Mouse (Mus musculus) midbrain, embryonic 16.5 days (tissue): ENCODE measurements at regions not wholly inside any gene's neighbourhood (a gene's known extent, or its start where the extent isn't known, plus 50 kb on each side); places are given as distances from the start of the nearest gene placed in this dataset.

ENCODE experiments used
- ATAC-seq: fragments of 200-750 bp; cut with Nextera tagmentation; 2 replicates; pipeline ENCODE4 v1.8.0; 2017; ENCODE audit warnings: moderate TSS enrichment
- H3K27ac ChIP-seq: fragments of 300-500 bp; sonication (generic); 2 replicates; pipeline ENCODE4 v1.5.1; 2014; ENCODE audit warnings: mild to moderate bottlenecking, low read length, mixed read lengths
- H3K27me3 ChIP-seq: fragments of 300-500 bp; sonication (generic); 2 replicates; pipeline ENCODE4 v1.6.1; 2014; ENCODE audit warnings: low read depth, low read length, mixed read lengths; ENCODE audit not compliant: control insufficient read depth, insufficient read depth
- H3K36me3 ChIP-seq: fragments of 300-500 bp; sonication (generic); 2 replicates; pipeline ENCODE4 v1.6.1; 2014; ENCODE audit warnings: mild to moderate bottlenecking, low read length, moderate library complexity, mixed read lengths; ENCODE audit not compliant: control insufficient read depth, insufficient read depth
- H3K4me1 ChIP-seq: fragments of 300-500 bp; sonication (generic); 2 replicates; pipeline ENCODE4 v1.6.1; 2014; ENCODE audit warnings: mild to moderate bottlenecking, low read length, mixed read lengths; ENCODE audit not compliant: control insufficient read depth, insufficient read depth
- H3K4me2 ChIP-seq: fragments of 300-500 bp; sonication (generic); 2 replicates; pipeline ENCODE4 v1.6.1; 2014; ENCODE audit warnings: mild to moderate bottlenecking, low read length, mixed read lengths
- H3K4me3 ChIP-seq: fragments of 300-500 bp; sonication (generic); 2 replicates; pipeline ENCODE4 v1.5.1; 2014; ENCODE audit warnings: low read depth, mild to moderate bottlenecking, low read length, moderate library complexity, mixed read lengths
- H3K9ac ChIP-seq: fragments of 300-500 bp; sonication (generic); 2 replicates; pipeline ENCODE4 v1.6.1; 2014; ENCODE audit warnings: low read depth, low read length, mixed read lengths
- H3K9me3 ChIP-seq: fragments of 300-500 bp; sonication (generic); replicated peaks from 2 replicates; pipeline ENCODE4 v1.6.1; 2014; ENCODE audit warnings: mild to moderate bottlenecking, low read length, mixed read lengths; ENCODE audit not compliant: control insufficient read depth, poor library complexity, severe bottlenecking
- WGBS: fragments of 180-500 bp; shearing (Covaris S2); extraction: QIAGEN DNeasy Blood & Tissue Kit; methylation state at CpG from one replicate; pipeline ENCODE4 v1.1.7; 2014; 5-methylcytosine and 5-hydroxymethylcytosine counted together

DNA sequence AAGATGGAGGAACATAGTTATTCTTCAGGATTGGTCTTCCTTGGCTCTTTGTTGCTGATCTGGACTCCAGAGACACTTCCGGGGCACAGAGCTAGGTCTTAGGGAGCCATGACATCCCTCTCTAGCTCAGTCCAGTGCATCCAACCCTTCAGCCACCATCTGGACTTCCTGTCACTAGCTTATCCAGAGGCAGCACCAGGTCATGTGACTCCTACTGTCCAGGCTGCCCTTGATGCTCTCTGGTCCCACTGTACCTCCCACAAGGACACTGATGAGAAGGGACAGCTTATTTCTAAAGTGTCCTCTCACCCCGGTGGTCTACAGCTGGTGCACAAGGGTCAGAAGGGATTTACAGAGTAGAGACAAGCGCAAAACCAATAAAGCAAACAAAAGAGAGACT is 400.7 kb upstream of the Kcnab2 start:
- WGBS = 76% methylated on average over 3 of the region's 3 CpGs
- H3K27ac ChIP-seq = no peak overlapping the region

GRCm38 (mm10) chr4:152870046-152870445 is 392.4 kb upstream of the Kcnab2 start:
- H3K9me3 ChIP-seq = no peaks in the 10 kb centered on the region
- H3K4me1 ChIP-seq = no peaks in the 10 kb centered on the region
- no peak overlapping the region for H3K27ac ChIP-seq
- no peaks in the 10 kb centered on the region for H3K27me3 ChIP-seq
- H3K4me2 ChIP-seq = no peak overlapping the region
- no peak for ATAC-seq
- H3K36me3 ChIP-seq = no peaks in the 10 kb centered on the region
- no peak overlapping the region for H3K9ac ChIP-seq
- WGBS = 81% methylated on average over 5 of the region's 5 CpGs
- no peak overlapping the region for H3K4me3 ChIP-seq

More for the DNA sequence above, 400.7 kb upstream of the Kcnab2 start:
- Histone ChIP-seq H3K27me3 (no peaks in the 10 kb centered on the region), H3K4me3 (no peak overlapping the region), H3K9ac (no peak overlapping the region), H3K9me3 (no peaks in the 10 kb centered on the region), H3K4me1 (peaks cover 4% of the 10 kb centered on the region; the same call in 1 of the 2 replicates), H3K4me2 (no peak overlapping the region), H3K36me3 (no peaks in the 10 kb centered on the region)
- no peak for ATAC-seq

- Histone ChIP-seq H3K27ac (no peak overlapping the region), H3K4me2 (no peak overlapping the region), H3K27me3 (no peaks in the 10 kb centered on the region), H3K4me3 (no peak overlapping the region), H3K4me1 (peaks cover 9% of the 10 kb centered on the region), H3K36me3 (no peaks in the 10 kb centered on the region), H3K9me3 (no peaks in the 10 kb centered on the region), H3K9ac (no peak overlapping the region)
- ATAC-seq = no peak
- 67% methylated on average over 8 of the region's 8 CpGs for WGBS
Observed at GRCm38 (mm10) chr4:152865894-152866293, 388.2 kb upstream of the Kcnab2 start.

DNA sequence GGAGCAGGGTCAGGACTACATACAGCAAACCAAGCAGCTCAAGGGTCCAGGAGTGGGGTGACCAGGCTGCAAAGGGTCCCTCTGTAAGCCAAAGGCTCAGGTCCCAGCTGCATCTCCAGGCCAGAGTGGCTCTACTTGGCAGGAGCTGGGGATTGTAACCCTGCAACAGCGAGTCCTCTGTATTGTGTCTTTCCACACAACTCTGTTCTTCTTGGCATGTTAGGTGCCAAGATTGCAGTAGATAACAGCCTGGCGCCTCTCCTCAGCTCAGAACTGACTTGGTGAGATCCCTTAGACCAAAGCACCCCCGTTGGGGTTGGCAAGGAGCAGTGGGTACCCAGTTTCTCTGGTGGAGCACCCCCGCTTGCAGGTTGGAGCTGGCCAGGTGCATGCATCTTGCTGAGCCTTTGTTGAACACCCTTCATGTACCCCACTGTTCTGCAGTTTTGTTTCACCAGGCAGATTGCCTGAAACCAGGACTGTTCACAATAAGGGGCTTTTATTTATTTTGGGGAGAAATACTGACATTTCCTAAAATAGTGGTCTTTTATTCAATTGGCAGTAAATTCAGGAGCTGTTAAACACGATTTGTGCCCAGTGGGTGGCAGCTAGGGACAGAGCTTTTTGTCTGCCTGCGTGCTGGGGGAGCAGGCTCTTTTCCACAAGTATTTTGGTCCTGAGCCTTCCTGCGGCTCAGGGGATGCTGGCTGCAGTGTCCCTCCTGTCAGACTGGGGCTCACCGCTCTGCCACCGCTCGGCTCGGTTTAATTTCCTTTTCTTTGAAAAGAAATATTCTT is 385.3 kb upstream of the Kcnab2 start:
- H3K9me3 ChIP-seq = no peaks in the 10 kb centered on the region
- peak overlapping the region; percentile 61 for H3K27ac ChIP-seq
- H3K4me3 ChIP-seq = no peak overlapping the region
- H3K4me1 ChIP-seq = peaks cover 9% of the 10 kb centered on the region
- WGBS = 38% methylated on average over 11 of the region's 11 CpGs
- no peaks in the 10 kb centered on the region for H3K36me3 ChIP-seq
- no peak for ATAC-seq
- H3K4me2 ChIP-seq = no peak overlapping the region
- no peak overlapping the region for H3K9ac ChIP-seq
- no peaks in the 10 kb centered on the region for H3K27me3 ChIP-seq

DNA sequence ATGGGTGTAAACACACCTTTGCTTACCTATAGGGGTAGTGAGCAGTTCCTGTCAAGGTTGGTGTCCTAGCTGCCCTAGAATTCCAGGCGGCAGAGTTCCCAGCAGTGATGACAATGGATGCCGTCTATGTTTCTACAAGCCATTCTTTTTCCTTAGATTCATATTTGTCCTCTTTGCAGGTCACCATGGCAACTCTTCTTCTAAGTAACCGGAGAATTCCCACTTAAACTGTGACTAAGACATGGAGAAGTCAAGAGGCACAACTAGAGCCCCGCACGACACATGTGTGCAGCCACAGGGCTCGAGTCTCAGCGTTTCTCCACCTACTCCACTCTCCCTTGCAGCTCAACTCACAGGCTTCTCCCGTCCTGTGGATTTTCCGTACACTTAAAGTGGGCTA is 381.5 kb upstream of the Kcnab2 start:
- Histone ChIP-seq H3K27me3 (no peaks in the 10 kb centered on the region), H3K36me3 (no peaks in the 10 kb centered on the region), H3K4me1 (peaks cover 9% of the 10 kb centered on the region), H3K4me3 (no peak overlapping the region), H3K27ac (no peak overlapping the region), H3K9ac (no peak overlapping the region), H3K4me2 (no peak overlapping the region), H3K9me3 (no peaks in the 10 kb centered on the region)
- ATAC-seq = no peak
- WGBS = 69% methylated on average over 9 of the region's 9 CpGs

DNA sequence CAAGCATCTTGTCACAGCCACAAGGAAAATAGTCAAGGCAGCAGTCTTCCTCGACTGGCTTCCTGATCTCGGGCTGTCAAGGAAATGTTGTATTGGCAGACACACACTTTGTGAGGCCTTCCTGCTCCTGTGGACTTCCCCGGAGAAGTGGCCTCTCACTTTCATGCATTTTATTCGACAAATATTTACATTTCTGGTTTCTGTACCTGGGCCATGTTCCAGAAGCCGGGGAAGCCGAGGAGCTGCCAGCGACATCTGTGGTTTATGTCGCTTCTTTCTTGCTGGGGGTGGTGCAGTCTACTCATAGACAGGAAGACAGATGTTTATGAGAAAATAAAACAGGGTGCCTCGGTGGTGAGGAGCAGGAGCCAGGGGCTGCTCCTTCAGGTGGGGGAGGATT is 372.5 kb upstream of the Kcnab2 start:
- no peak overlapping the region for H3K27ac ChIP-seq
- no peaks in the 10 kb centered on the region for H3K27me3 ChIP-seq
- H3K9me3 ChIP-seq = no peaks in the 10 kb centered on the region
- no peaks in the 10 kb centered on the region for H3K36me3 ChIP-seq
- 83% methylated on average over 9 of the region's 9 CpGs for WGBS
- no peak overlapping the region for H3K9ac ChIP-seq
- H3K4me1 ChIP-seq = peaks cover 7% of the 10 kb centered on the region; the same call in 1 of the 2 replicates
- H3K4me3 ChIP-seq = no peak overlapping the region
- no peak for ATAC-seq
- no peak overlapping the region for H3K4me2 ChIP-seq

- no peak overlapping the region; the same call in 1 of the 2 replicates for H3K27ac ChIP-seq
- no peaks in the 10 kb centered on the region for H3K27me3 ChIP-seq
- H3K36me3 ChIP-seq = no peaks in the 10 kb centered on the region
- ATAC-seq = no peak
- H3K4me2 ChIP-seq = no peak overlapping the region
- no peaks in the 10 kb centered on the region; the same call in 1 of the 2 replicates for H3K9me3 ChIP-seq
- H3K4me3 ChIP-seq = no peak overlapping the region
- peaks cover 31% of the 10 kb centered on the region for H3K4me1 ChIP-seq
- 32% methylated on average over 8 of the region's 8 CpGs for WGBS
- H3K9ac ChIP-seq = no peak overlapping the region
Observed at GRCm38 (mm10) chr4:152836080-152836479, 358.4 kb upstream of the Kcnab2 start.

- Histone ChIP-seq H3K4me3 (no peak overlapping the region), H3K27me3 (no peaks in the 10 kb centered on the region), H3K36me3 (no peaks in the 10 kb centered on the region), H3K27ac (peak overlapping the region; percentile 81), H3K9me3 (no peaks in the 10 kb centered on the region; the same call in none of the 2 replicates), H3K4me1 (peaks cover 31% of the 10 kb centered on the region), H3K4me2 (peak overlapping the region; percentile 13; the same call in 1 of the 2 replicates), H3K9ac (peak overlapping the region; percentile 12; the same call in 1 of the 2 replicates)
- WGBS = 50% methylated on average over 11 of the region's 11 CpGs
- ATAC-seq = 0 out of 2 replicates have a peak, but pooled peaks have one; percentile 12
Observed at GRCm38 (mm10) chr4:152834421-152835110, 356.9 kb upstream of the Kcnab2 start.
